Mouse (Mus musculus): ENCODE measurements around the gene Prrc2c. TPM values are rescaled to one million over a fixed set of nuclear protein-coding genes. Genes with fewer than 3 reads are reported as not detected.
"Not testable (repeated sequence)": the region's sequence is repeated elsewhere in the genome, so short reads cannot be mapped to it uniquely, and the experiment has no call there.

The Prrc2c gene
- total RNA-seq, 2 experiments from 2014 or later, result 117 to 194 TPM

GRCm38 (mm10) chr1:162697866-162698265, 42.5 kb downstream of the Prrc2c start:
- no peak for DNase-seq (ENCODE audit: low spot score in 2 of 2)

- DNase-seq (ENCODE audit: low spot score in 2 of 2), result no peak
These were observed 46.6 kb downstream of the Prrc2c start for GRCm38 (mm10) chr1:162693721-162694120.

- no peak for DNase-seq (ENCODE audit: low spot score in 2 of 2)
These were observed 74.7 kb downstream of the Prrc2c start for GRCm38 (mm10) chr1:162665486-162666174.

- DNase-seq (ENCODE audit: low spot score in 2 of 2), result peak; percentile 50 to 57
These were observed 75.4 kb downstream of the Prrc2c start for GRCm38 (mm10) chr1:162664826-162665475.

GRCm38 (mm10) chr1:162660276-162660860, 80.0 kb downstream of the Prrc2c start:
- DNase-seq (ENCODE audit: low spot score in 2 of 2), result no peak

GRCm38 (mm10) chr1:162658119-162658518, 82.2 kb downstream of the Prrc2c start, which contains the start of gene Myocos:
TSS of gene Myocos (minus strand) at chr1:162658219.
- no peak for DNase-seq (ENCODE audit: low spot score in 2 of 2)

GRCm38 (mm10) chr1:162648416-162648815, 91.9 kb downstream of the Prrc2c start:
- DNase-seq (ENCODE audit: low spot score in 2 of 2), result no peak

- no peak for DNase-seq (ENCODE audit: low spot score in 2 of 2)
These were observed 94.2 kb downstream of the Prrc2c start for GRCm38 (mm10) chr1:162646083-162646686.

- DNase-seq (ENCODE audit: low spot score in 2 of 2), result peak in 1 of 2 experiments; percentile 56
These were observed 96.6 kb downstream of the Prrc2c start for GRCm38 (mm10) chr1:162643752-162644151.

GRCm38 (mm10) chr1:162642591-162642990, 97.8 kb downstream of the Prrc2c start:
- DNase-seq (ENCODE audit: low spot score in 2 of 2), result no peak

- DNase-seq (ENCODE audit: low spot score in 2 of 2), result no peak
These were observed 100.5 kb downstream of the Prrc2c start for GRCm38 (mm10) chr1:162639861-162640260.

- no peak for DNase-seq (ENCODE audit: low spot score in 2 of 2)
These were observed 101.2 kb downstream of the Prrc2c start, which contains the start of gene Myoc for GRCm38 (mm10) chr1:162639051-162639750. TSS of gene Myoc (plus strand) at chr1:162639155.

- DNase-seq (ENCODE audit: low spot score in 2 of 2), result no peak
These were observed 101.8 kb downstream of the Prrc2c start for GRCm38 (mm10) chr1:162638535-162638934.

GRCm38 (mm10) chr1:162636516-162636915, 103.8 kb downstream of the Prrc2c start:
- DNase-seq (ENCODE audit: low spot score in 2 of 2), result no peak

- not testable (repeated sequence) for DNase-seq (ENCODE audit: low spot score in 2 of 2)
These were observed 104.9 kb downstream of the Prrc2c start for GRCm38 (mm10) chr1:162635291-162635931.

- DNase-seq (ENCODE audit: low spot score in 2 of 2), result not testable (repeated sequence)
These were observed 112.0 kb downstream of the Prrc2c start for GRCm38 (mm10) chr1:162628326-162628725.

GRCm38 (mm10) chr1:162627821-162628220, 112.5 kb downstream of the Prrc2c start:
- not testable (repeated sequence) for DNase-seq (ENCODE audit: low spot score in 2 of 2)

GRCm38 (mm10) chr1:162625229-162625628, 115.1 kb downstream of the Prrc2c start:
- no peak for DNase-seq (ENCODE audit: low spot score in 2 of 2)

- no peak for DNase-seq (ENCODE audit: low spot score in 2 of 2)
These were observed 116.5 kb downstream of the Prrc2c start for GRCm38 (mm10) chr1:162623895-162624294.
